Mouse (Mus musculus) brown adipose tissue, adult 24 weeks (tissue): ENCODE data around the gene Tex44. TPM values are rescaled to one million over a fixed set of nuclear protein-coding genes. Genes with fewer than 3 reads are reported as not detected.
A peak's percentile ranks its signal among the peaks of the same experiment; 100 is the strongest.

ENCODE experiments used
- H3K27ac ChIP-seq: fragments of 200-500 bp; replicated peaks from 2 replicates; pipeline ENCODE4 v1.5.1; 2012; ENCODE audit warnings: low read depth, mild to moderate bottlenecking, low read length
- H3K4me1 ChIP-seq: fragments of 200-500 bp; 2 replicates; pipeline ENCODE4 v1.6.1; 2012; ENCODE audit warnings: low read length, mixed read lengths; ENCODE audit not compliant: control insufficient read depth, insufficient read depth, insufficient read length
- H3K4me3 ChIP-seq: fragments of 200-500 bp; 2 replicates; pipeline ENCODE4 v1.5.1; 2012; ENCODE audit warnings: low read depth, mild to moderate bottlenecking, low read length, moderate library complexity; ENCODE audit not compliant: insufficient read depth
- polyA plus RNA-seq: library from polyadenylated mRNA; stranded (reverse); fragments of >200 nt; gene quantifications from 2 replicates; pipeline ENCODE4 v1.2.4, GENCODE M21; 2012; ENCODE audit not compliant: missing spikeins, insufficient read depth, insufficient read length

The Tex44 gene
- polyA plus RNA-seq, 1 experiment: not detected

DNA sequence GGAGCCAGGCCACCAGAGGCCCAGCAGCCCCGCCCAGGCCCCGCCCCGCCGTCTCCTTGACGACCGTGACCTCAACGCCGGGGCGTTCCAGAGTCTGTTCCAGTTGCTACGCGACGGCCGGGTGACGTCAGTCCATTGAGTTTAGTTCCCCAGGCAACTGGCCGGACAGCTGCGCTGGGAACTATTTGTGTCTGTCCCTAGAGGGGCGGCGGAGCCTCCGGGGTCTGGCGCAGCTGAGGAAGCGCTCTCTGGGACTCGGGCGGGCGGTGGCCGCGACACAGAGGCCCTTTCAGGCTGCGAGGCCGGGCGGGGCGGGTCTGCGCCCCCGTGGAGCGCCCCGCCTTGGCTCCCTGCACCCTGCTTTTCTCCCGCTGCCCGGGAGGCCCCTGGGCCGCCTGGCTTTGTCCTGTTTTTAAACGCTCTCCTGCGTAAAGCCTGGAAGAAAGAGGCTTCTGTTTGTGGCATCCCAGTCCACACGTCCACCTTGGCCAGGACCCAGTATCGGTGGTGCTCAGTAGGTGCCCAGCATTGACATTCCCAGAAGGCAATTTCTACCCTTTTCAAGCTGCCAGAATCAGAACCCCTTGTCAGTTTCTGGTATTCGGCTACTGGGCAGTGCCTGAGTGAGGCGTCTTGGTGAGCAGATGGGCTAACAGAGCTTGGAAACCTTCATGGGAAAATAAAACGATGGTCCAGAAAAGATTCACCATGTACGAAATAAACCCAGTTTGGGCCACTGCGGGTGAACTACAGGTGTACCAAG is 8.5 kb downstream of the Tex44 start:
- Histone ChIP-seq H3K4me3 (peak overlapping the region; percentile 67), H3K4me1 (peaks cover 9% of the 10 kb centered on the region; the same call in 1 of the 2 replicates), H3K27ac (peak overlapping the region; percentile 95)

DNA sequence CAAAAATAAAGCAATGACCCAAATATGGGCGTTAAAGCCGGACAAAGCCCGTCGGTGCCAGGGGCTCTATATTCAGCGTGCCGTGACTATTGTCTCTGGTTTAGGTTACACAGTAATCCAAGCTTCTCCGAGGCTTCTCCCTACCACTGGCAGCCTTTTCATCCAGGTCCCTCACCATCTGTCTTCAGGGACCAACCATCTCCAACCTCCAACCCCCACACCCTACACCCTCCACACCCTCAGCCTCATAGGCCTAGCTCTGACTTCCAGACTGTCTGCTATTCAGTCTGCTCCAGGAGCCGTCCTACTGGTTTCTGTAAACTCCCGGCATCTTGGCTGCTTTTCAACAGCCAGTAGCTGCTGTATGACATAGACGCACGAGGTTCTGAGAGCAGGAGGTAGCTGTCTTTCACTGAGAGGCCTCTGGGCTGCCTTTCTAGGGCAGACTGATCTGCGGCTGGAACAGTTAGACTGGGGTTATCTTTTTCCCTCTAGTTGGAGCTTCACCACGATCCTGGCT is 9.2 kb downstream of the Tex44 start:
- peak overlapping the region; percentile 67; the same call in 1 of the 2 replicates for H3K4me3 ChIP-seq
- peaks cover 9% of the 10 kb centered on the region for H3K4me1 ChIP-seq
- peak overlapping the region; percentile 95 for H3K27ac ChIP-seq

DNA sequence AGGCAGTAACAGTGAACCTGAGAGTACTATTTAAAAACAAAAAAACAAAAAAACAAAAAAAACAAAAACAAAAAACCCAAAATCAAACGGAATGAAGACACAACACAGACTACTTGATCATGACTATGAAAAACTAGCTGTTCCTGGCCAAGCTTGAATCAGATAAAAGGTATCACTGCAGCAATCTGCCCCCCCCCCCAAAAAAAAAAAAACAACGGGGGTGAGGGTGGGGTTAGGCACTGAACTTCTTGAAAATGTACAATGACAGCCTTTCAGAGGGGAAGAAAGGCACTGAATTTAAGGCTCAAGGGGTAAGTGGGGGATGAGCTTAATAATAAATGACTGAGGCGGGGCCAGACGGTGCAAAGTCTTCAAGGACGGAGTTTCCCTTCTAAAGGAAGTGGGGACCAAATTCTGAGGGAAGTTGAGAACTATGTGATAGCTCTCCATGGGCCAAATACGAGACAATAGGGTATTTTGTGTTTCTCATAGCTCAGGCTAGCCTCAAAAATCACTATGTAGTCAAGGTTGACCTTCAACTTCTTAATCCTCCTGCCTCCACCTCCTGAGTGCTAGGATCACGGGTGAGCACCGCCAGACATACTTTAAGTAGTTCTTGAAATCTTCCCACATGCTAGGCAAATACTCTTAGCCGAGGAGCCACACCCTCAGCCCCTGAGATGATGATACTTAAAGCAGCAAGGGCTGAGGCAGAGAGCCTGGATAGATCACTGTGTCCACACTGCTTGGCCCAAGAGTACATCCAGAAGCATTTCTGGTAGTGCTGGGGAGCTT is 11.3 kb downstream of the Tex44 start:
- H3K4me3 ChIP-seq: no peak overlapping the region
- H3K4me1 ChIP-seq: peaks cover 9% of the 10 kb centered on the region
- no peak overlapping the region for H3K27ac ChIP-seq

DNA sequence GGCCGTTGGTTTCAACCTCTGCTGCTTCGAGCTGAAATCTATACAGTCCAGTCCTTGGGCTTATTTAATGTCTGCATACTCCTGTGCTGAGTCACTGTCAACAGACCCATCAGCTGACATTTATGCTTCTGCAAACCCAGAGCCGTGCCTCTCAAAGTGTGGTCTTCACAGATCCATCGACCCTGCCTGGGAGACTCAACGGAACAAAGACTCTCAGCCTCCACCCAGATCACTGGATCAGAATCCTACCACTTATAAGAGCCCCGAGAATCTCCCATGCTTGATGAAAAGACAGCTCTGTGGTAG is 11.8 kb downstream of the Tex44 start:
- H3K27ac ChIP-seq: no peak overlapping the region
- H3K4me1 ChIP-seq: peaks cover 10% of the 10 kb centered on the region
- H3K4me3 ChIP-seq: no peak overlapping the region

DNA sequence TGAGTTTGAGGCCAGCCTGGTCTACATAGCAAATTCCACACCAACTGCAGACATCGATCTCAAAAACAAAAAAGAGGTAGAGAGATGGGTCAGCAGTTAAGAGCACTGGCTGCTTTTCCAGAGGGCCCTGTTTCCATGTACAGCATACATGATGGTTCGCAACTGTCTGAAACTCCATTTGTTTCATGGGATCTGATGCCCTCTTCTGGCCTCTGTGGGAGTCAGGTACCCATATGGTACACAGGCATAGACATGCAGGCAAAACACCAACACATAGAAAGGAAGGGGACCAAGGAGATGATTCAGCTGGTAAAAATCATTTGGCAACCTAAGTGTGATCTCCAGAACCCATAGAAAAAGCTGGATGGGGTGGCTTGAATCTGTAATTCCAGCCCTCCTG is 12.4 kb downstream of the Tex44 start:
- H3K4me3 ChIP-seq: no peak overlapping the region
- no peak overlapping the region for H3K27ac ChIP-seq
- H3K4me1 ChIP-seq: peaks cover 13% of the 10 kb centered on the region

DNA sequence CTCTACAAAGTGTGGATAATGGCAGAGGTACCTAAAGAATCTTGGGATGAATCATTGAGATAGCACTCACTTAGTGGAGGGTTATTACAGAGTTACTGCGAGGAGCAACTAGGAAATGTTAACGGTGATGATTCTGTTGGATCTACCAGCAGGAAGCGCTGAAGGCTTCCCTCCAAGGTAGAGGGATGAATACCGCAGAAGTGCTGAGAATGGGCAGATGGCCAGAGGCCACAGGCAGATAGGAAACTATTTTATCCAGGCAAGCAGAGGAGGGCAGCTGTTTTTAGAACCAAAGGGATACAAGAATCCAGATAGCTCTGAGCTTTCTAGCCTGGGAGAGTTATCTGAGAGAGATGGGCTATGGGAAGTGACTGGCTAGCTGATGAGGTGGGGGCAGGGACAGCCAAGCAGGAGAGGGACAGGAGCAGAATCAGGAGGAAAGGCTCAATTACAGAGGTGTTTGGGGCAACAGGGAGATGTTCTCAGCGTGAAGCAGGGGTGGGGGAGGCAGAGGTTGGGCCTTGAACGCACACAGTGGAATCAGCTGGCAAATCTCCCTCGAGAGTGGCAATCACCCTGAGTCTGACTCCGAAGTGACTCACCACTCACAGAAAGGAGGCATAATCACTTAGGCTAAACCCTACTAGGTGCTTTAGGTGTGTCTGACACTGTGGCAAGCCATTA is 13.5 kb downstream of the Tex44 start:
- peaks cover 20% of the 10 kb centered on the region for H3K4me1 ChIP-seq
- no peak overlapping the region for H3K27ac ChIP-seq
- H3K4me3 ChIP-seq: no peak overlapping the region

DNA sequence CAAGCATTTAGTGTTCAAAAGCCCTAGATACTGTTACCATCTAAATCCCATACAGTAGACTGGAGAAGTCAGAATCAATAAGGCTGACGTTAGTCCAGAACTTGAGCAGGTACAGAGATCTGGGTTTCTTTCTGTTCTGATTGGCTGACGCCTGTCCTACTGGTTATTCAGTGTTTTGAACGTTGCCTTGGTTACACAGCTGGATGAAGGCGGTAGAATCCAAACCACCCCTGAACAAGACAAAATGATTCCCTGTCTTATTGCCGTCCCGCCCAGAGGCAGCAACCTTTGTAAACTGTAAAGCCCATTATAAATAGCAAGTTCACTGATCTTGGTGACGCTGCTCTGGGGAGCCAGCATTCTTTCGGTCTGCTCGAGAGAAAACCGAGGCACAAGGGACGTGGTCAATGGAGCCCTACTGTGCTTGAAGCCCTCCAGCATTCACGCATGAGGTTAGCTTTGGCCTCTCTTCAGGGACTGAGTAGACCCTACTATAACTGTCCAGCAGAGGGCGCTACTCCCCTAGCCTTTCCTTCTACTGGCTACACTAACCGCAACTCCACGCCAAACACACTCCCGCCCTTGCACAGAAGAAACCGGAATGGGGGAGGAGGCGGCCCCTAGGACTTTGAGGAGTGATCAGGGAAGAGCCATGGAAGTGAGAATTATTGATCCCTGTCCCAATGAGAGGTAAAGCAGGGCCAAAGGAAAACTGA is 14.2 kb downstream of the Tex44 start:
- H3K4me3 ChIP-seq: peak overlapping the region; percentile 87
- H3K4me1 ChIP-seq: peaks cover 15% of the 10 kb centered on the region
- peak overlapping the region; percentile 100 for H3K27ac ChIP-seq

DNA sequence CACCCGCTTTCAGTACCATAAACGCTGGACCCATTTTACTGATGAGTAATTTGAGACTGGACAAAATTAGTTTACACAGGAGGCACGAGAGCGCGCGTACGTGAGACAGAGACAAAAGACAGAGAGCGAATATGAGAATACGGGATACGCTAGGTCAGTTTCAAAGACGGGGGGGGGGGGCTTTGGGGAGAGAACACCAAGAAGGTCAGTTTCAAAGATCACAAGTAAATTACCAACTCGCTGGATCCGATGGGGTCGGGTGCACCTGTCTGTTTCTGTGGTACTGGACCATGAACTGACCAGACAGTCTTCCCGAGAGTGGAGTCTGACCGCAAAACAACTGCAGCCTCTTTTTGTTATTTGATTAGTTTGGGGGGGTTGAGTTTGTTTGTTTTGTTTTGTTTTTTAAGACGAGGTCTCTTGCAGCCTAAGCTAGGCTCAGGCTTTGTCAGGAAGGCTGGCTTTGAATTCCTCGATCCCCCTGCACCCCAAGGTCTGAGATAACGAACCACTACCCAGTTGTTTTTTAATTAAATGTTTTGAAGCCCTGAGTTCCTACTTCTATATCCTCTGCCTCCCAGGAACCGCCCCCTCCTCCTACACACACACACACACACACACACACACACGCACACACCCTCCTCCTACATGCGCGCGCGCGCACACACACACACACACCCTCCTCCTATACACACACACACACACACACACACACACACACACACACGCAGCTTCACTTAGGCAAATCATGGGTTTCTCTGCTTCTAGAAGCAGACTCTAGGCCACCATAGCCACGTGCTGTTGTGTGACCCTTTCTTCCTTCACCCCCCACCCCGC is 15.0 kb downstream of the Tex44 start:
- peaks cover 11% of the 10 kb centered on the region for H3K4me1 ChIP-seq
- H3K4me3 ChIP-seq: peak overlapping the region; percentile 87
- peak overlapping the region; percentile 100 for H3K27ac ChIP-seq

DNA sequence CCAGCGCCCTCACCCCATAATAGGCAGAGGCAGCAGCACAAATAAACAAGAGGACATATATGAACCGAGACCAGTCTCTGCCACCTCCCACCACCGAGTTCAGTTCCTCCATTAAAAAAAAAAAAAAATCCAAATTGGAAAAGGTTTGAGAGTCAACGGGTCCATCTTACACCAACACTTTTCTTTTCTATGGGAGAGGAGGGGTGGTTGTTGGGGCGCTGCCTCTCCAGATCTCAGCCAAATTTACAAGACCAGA is 15.5 kb downstream of the Tex44 start:
- peak overlapping the region; percentile 100 for H3K27ac ChIP-seq
- H3K4me1 ChIP-seq: peaks cover 11% of the 10 kb centered on the region
- peak overlapping the region; percentile 87 for H3K4me3 ChIP-seq

DNA sequence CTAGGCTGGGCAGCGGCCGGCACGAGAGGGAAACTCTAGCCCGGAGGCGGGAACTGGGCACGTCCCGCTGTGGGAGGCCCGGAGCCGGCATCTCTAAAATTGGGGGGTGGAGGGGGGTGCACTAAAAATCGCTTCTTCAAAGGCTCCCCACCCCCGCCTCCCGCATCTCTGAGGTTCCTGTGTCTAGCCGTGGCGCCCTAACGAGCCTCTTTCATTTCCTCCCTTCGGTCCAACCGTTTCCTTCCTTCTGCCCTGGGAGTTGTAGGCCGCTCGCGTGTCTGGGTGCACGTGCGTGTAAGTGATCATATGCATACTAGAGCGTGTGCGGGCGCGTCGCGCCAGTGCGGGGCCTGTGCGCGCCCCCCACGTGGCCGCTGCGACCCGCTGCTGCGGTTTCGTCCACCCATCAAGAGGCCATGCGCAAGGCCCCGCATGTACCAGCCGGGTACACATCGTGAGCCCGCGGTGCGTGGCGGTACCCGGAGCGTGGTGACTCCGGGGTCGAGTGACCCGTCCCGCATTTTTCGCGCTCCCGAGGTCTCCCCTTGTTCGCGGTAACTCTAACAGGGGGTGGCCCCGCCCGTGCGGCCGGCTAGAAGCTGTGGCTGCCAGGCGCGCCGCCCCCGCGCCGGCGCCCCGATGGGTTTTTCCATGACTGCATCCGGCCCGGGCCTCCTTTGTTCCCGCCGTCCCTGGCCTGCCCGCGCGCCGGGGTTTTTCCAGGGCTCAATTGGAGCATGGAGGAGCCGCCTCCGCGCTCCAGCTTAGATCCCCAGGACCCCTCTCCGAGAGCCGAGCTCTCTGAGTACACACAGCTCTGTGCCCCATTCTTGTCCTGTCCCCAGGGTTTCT is 16.1 kb downstream of the Tex44 start:
- H3K27ac ChIP-seq: peak overlapping the region; percentile 100
- H3K4me1 ChIP-seq: peaks cover 11% of the 10 kb centered on the region
- peak overlapping the region; percentile 87 for H3K4me3 ChIP-seq

DNA sequence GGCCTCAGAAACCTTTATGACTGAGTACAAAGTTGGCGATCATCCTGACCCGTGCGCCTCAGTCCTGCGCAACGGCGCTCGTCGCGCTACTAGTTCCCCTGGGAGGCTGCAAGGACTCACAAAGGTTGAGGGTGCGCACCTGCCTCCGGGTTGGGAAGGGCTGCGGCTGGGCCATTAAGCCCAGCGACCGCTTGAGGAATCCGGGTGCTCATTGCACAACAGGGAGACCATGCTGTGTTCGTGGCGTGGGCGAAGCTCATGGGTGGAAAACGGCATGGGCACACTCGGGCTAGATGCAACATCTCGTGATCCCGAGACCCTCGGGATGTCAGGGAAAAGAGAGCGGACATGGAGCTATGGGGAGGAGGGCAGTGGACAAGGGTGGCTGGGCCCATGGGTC is 16.7 kb downstream of the Tex44 start:
- H3K27ac ChIP-seq: peak overlapping the region; percentile 100
- peak overlapping the region; percentile 87 for H3K4me3 ChIP-seq
- H3K4me1 ChIP-seq: peaks cover 16% of the 10 kb centered on the region

DNA sequence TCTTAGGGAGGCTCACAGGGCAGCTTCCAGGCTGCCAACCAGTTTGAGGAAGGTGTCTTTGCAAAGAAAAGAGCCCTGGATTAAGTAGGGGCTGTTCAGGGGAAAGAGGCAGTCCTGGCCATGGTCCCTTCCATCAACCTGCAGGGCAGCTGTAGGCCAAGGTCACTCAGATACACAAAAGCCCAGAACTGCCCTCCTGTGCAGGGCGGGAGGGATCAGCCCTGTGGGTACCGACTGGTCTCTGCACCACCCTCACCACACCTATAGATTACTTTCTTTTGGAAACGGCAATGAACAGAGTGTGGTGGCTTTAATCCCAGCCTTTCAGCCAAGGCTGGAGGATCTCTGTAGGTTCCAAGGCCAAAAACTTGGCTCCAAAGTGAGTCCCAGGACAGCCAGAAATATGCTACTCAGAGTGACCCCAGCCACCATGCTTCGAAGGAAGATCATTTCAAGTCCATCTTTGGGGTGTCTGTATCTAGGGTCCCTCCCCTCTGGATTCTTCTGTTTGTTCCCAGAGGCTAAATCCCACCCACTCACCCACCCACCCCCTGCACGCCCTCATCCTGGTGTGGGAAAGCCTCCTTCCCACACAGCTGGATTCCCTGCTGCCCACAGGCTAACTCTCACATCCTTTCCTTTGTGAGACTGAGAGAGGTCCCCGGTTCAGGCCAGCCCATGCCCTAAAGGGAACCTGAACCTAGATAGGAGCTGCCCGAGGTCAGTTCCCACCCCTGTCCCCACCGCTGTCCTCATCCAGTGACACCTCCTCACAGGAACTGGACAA is 17.4 kb downstream of the Tex44 start:
- Histone ChIP-seq H3K4me3 (no peak overlapping the region; the same call in 1 of the 2 replicates), H3K27ac (peak overlapping the region; percentile 100), H3K4me1 (peaks cover 23% of the 10 kb centered on the region)

DNA sequence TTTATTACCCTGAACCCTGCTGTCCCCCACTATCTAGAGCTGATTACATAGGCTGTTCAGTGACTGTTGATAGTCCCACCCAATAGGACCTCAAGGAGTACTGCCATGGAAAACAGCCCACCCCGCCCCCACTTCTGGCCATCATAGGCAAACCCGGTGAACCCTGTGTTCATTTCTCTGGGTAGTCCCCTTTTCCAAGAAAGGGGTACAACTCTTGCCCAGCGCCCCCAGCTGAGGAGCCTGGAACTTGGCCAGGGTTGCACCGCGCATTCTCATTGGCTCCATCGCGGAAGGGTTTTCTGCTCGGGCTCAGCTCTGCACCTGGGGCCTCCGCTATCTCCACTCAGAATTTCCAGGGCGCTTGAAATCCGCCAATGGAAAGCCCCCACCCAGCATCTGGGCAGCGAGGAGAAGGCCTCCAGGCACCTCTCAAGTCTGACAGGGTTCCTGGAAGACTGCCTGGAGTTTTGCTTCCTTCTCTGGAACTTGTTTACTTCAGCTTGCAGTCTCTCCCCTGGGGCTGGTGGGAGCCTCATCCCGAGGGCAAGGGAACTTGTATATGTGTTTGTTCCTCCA is 21.6 kb downstream of the Tex44 start:
- Histone ChIP-seq H3K4me1 (peaks cover 23% of the 10 kb centered on the region), H3K27ac (peak overlapping the region; percentile 86), H3K4me3 (no peak overlapping the region)
